ENCODE assay signal across 9 mouse cellular contexts in the genomic region with DNA sequence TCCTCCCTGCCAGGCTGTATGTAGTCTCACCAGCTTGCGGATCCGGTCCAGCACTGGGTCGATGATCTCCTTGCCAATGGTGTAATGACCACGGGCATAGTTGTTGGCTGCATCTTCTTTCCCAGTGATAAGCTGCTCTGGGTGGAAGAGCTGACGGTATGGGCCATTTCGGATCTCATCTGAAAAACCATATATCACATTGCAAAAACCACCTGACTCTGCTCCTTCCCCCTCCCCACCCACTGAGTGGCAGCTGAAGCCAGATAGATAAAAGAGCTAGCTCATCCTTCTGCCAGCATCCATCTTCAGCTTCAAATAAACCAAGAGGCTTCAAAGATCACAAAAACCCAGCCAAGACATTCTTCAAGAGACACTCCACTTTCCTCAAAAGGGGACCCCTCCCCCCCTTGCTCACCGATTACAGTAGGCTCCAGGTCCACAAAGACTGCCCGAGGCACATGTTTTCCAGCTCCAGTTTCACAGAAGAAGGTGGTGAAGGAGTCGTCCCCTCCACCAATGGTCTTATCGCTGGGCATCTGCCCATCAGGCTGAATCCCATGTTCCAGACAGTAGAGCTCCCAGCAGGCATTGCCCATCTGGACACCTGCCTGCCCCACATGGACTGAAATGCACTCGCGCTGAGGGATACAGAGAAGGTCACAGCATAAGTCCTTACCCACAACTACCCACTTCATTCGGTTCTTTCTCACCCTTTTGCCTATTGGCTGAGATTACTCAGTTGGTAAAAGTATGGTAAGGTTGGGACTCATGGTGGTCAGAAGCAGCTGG. TPM values are rescaled to one million over a fixed set of nuclear protein-coding genes. Genes with fewer than 3 reads are reported as not detected.
DNase-seq lines count a peak whose midpoint lies in the region; ATAC-seq and TF ChIP-seq lines count a peak whose summit lies in the region.
"Had no signal": no experiment of that assay in that cellular context is flagged by ENCODE, and none has a peak within 500 bp of the region (broad histone marks: within the 10 kb centered on the region; RNA-seq: fewer than 3 reads in every experiment).

No protein-coding gene starts in this region.

- no peak overlapping the region for H3K9ac ChIP-seq in limb, embryonic 12.5 days (replicated peaks)

- H3K79me2 ChIP-seq in myocyte (ENCODE audit: control insufficient read depth, insufficient read depth) = peaks cover 33% of the 10 kb centered on the region

- no peak overlapping the region for H3K27ac ChIP-seq in limb, embryonic 12.5 days
- no peak overlapping the region for H3K27ac ChIP-seq in limb, embryonic 10.5 days

- no peak overlapping the region for H3ac ChIP-seq in myocyte (ENCODE audit: control insufficient read depth, insufficient read length)

- 0 out of 2 replicates have a peak overlapping the region, but pooled peaks have one; percentile 96 for H3K4me2 ChIP-seq in limb, embryonic 12.5 days
- peak overlapping the region; percentile 95 for H3K4me2 ChIP-seq in myocyte (ENCODE audit: low read depth)

- DNase-seq in limb, embryonic 10.5 days (ENCODE audit: low spot score) = no peak
- DNase-seq in cerebellum, postnatal 14 days = peak; percentile 58 to 62
- peak; percentile 84 to 85 for DNase-seq in heart, postnatal 10 days
- no peak for DNase-seq in frontal cortex, adult 2 months (ENCODE audit: extremely low spot score in 1 of 2, low spot score in 1 of 2)
- no peak for DNase-seq in testis, postnatal 10 days (ENCODE audit: low spot score)

- peaks cover 39% of the 10 kb centered on the region for H3K36me3 ChIP-seq in limb, embryonic 12.5 days
- peaks cover 40% of the 10 kb centered on the region for H3K36me3 ChIP-seq in limb, embryonic 10.5 days
- peaks cover 22% of the 10 kb centered on the region for H3K36me3 ChIP-seq in myocyte (ENCODE audit: control insufficient read depth, insufficient read depth)

- no peak for TF ChIP-seq POLR2A in myocyte (IDR thresholded peaks at IDR 0.05; ENCODE audit: insufficient read length, low read depth)

- H3K4me1 ChIP-seq in limb, embryonic 12.5 days (replicated peaks) = peaks cover 25% of the 10 kb centered on the region
- H3K4me1 ChIP-seq in limb, embryonic 10.5 days = peaks cover 35% of the 10 kb centered on the region

- H3K4me3 ChIP-seq in limb, embryonic 12.5 days (replicated peaks) = no peak overlapping the region
- H3K4me3 ChIP-seq in limb, embryonic 10.5 days = no peak overlapping the region
- H3K4me3 ChIP-seq in myocyte = peak overlapping the region; percentile 71

- no peaks in the 10 kb centered on the region for H3K9me3 ChIP-seq in limb, embryonic 12.5 days
- H3K9me3 ChIP-seq in limb, embryonic 10.5 days (replicated peaks) = no peaks in the 10 kb centered on the region

- 76% methylated on average over 13 of the region's 13 CpGs for WGBS in limb, embryonic 12.5 days
- WGBS in limb, embryonic 10.5 days = 76% methylated on average over 13 of the region's 13 CpGs

- no peak for ATAC-seq in limb, embryonic 12.5 days (ENCODE audit: insufficient number of reproducible peaks, insufficient read depth, low FRiP score, low TSS enrichment, low read depth)
- ATAC-seq in frontal cortex, adult (ENCODE audit: low TSS enrichment) = no peak
- ATAC-seq: inflammation-experienced regulatory T-cells, adult 6 months had no signal

- peaks cover 64% of the 10 kb centered on the region for H3K27me3 ChIP-seq in limb, embryonic 12.5 days
- peaks cover 65% of the 10 kb centered on the region for H3K27me3 ChIP-seq in limb, embryonic 10.5 days (ENCODE audit: low read depth, poor library complexity, severe bottlenecking)
- H3K27me3 ChIP-seq in myocyte (ENCODE audit: control insufficient read depth, insufficient read depth, insufficient read length) = no peaks in the 10 kb centered on the region

- intact Hi-C loops in heart, postnatal 10 days (cut with DNase I) = no loop called here

TF ChIP-seq in myocyte, 11 proteins besides CTCF, POLR2A, EP300 and RAD21:
- TF ChIP-seq E2F4 (IDR thresholded peaks at IDR 0.05; ENCODE audit: insufficient read depth) = no peak
- no peak for TF ChIP-seq MAX (IDR thresholded peaks at IDR 0.05; ENCODE audit: low read depth)
- no peak for TF ChIP-seq USF1 (IDR thresholded peaks at IDR 0.05; ENCODE audit: low read depth)
- no peak for TF ChIP-seq MYOG (IDR thresholded peaks at IDR 0.05; ENCODE audit: control insufficient read depth in 1 of 3, insufficient read depth in 1 of 3, insufficient read length in 2 of 3, low read depth in 2 of 3)
- no peak for TF ChIP-seq SRF (IDR thresholded peaks at IDR 0.05; ENCODE audit: control insufficient read depth, insufficient read length, low read depth)
- peak in 1 of 3 experiments; percentile 11 for TF ChIP-seq MYOD1 (IDR thresholded peaks at IDR 0.05; ENCODE audit: control insufficient read depth in 1 of 3, insufficient read length in 2 of 3, low read depth in 2 of 3)
- no peak for TF ChIP-seq REST (IDR thresholded peaks at IDR 0.05; ENCODE audit: insufficient read depth, insufficient read length)
- peak; percentile 68 for TF ChIP-seq POLR2AphosphoS2 (IDR thresholded peaks at IDR 0.05; ENCODE audit: insufficient read length, low read depth)
- no peak for TF ChIP-seq TCF12 (IDR thresholded peaks at IDR 0.05; ENCODE audit: insufficient read depth, poor library complexity, severe bottlenecking)

RNA-seq across cellular contexts. Expression of a gene that starts 2.7 kb away (rescaled TPM):
- 14.5 and 15.8 TPM in 2 replicates for polyA plus RNA-seq in limb, embryonic 12.5 days (2016; fragmentation: Nextera tagmentation; extraction: Ambion mirVana)
- 10.0 and 10.7 TPM in 2 replicates for polyA plus RNA-seq in limb, embryonic 10.5 days (2016; fragmentation: Nextera tagmentation; extraction: Ambion mirVana)
- total RNA-seq in heart, postnatal 10 days (2021) = 100 to 1,000 TPM; 543 to 577 TPM
- 210 TPM for polyA plus RNA-seq in myocyte (2012; fragmentation: generic; extraction: Trizol)
- 358 and 465 TPM in 2 replicates for polyA plus RNA-seq in frontal cortex, adult 2 months (2012; rRNA removed)

RNA-seq across cellular contexts. Expression of a gene that starts 6.4 kb away (rescaled TPM):
- polyA plus RNA-seq in limb, embryonic 12.5 days (2016; fragmentation: Nextera tagmentation; extraction: Ambion mirVana) = 131 and 134 TPM in 2 replicates
- polyA plus RNA-seq in limb, embryonic 10.5 days (2016; fragmentation: Nextera tagmentation; extraction: Ambion mirVana) = 146 and 149 TPM in 2 replicates
- total RNA-seq in heart, postnatal 10 days (2021) = 10 to 100 TPM; 60.1 to 61.4 TPM
- polyA plus RNA-seq in myocyte (2012; fragmentation: generic; extraction: Trizol) = 86.4 TPM
- polyA plus RNA-seq in frontal cortex, adult 2 months (2012; rRNA removed) = 205 and 218 TPM in 2 replicates

RNA-seq across cellular contexts. Expression of a gene that starts 6.4 kb away (rescaled TPM):
- polyA plus RNA-seq in limb, embryonic 12.5 days (2016; fragmentation: Nextera tagmentation; extraction: Ambion mirVana) = 19.3 and 20.6 TPM in 2 replicates
- 10.3 and 12.8 TPM in 2 replicates for polyA plus RNA-seq in limb, embryonic 10.5 days (2016; fragmentation: Nextera tagmentation; extraction: Ambion mirVana)
- 10 to 100 TPM in 1 of 2 experiments, 1 to 10 TPM in 1; 9.9 to 10.5 TPM for total RNA-seq in heart, postnatal 10 days (2021)
- 2.0 TPM for polyA plus RNA-seq in myocyte (2012; fragmentation: generic; extraction: Trizol)
- 20.1 and 25.5 TPM in 2 replicates for polyA plus RNA-seq in frontal cortex, adult 2 months (2012; rRNA removed)

RNA-seq across cellular contexts. Expression of a gene that starts 14.9 kb away (rescaled TPM):
- not detected in 2 replicates for polyA plus RNA-seq in limb, embryonic 12.5 days (2016; fragmentation: Nextera tagmentation; extraction: Ambion mirVana)
- not detected in 2 replicates for polyA plus RNA-seq in limb, embryonic 10.5 days (2016; fragmentation: Nextera tagmentation; extraction: Ambion mirVana)
- not detected for total RNA-seq in heart, postnatal 10 days (2021)
- polyA plus RNA-seq in myocyte (2012; fragmentation: generic; extraction: Trizol) = 0.11 TPM
- not detected in 2 replicates for polyA plus RNA-seq in frontal cortex, adult 2 months (2012; rRNA removed)
- polyA plus RNA-seq: inflammation-experienced regulatory T-cells, adult 6 months had no signal

RNA-seq across cellular contexts. Expression of a gene that starts 19.2 kb away (rescaled TPM):
- 40.7 and 42.8 TPM in 2 replicates for polyA plus RNA-seq in limb, embryonic 12.5 days (2016; fragmentation: Nextera tagmentation; extraction: Ambion mirVana)
- polyA plus RNA-seq in limb, embryonic 10.5 days (2016; fragmentation: Nextera tagmentation; extraction: Ambion mirVana) = 23.8 and 29.9 TPM in 2 replicates
- total RNA-seq in heart, postnatal 10 days (2021) = 10 to 100 TPM; 58.3 to 61.4 TPM
- 54.1 TPM for polyA plus RNA-seq in myocyte (2012; fragmentation: generic; extraction: Trizol)
- 78.7 and 90.5 TPM in 2 replicates for polyA plus RNA-seq in frontal cortex, adult 2 months (2012; rRNA removed)

Comparison
In these comparisons a context has a peak if more than half of its experiments do, and no peak if none do; other contexts are left out.
1. DNase-seq: peak in cerebellum, postnatal 14 days (2 of 2) and heart, postnatal 10 days (2 of 2); none in limb, embryonic 10.5 days (single experiment), frontal cortex, adult 2 months (0 of 2) and testis, postnatal 10 days (single experiment).
2. RNA of a gene that starts 2.7 kb away (polyA plus RNA-seq): 358 to 465 TPM in frontal cortex, adult 2 months and 210 TPM in myocyte (single experiment); 14.5 to 15.8 TPM in limb, embryonic 12.5 days and 10.0 to 10.7 TPM in limb, embryonic 10.5 days; every median in the first group is over 10 times any median in the second.